In the genomic region with DNA sequence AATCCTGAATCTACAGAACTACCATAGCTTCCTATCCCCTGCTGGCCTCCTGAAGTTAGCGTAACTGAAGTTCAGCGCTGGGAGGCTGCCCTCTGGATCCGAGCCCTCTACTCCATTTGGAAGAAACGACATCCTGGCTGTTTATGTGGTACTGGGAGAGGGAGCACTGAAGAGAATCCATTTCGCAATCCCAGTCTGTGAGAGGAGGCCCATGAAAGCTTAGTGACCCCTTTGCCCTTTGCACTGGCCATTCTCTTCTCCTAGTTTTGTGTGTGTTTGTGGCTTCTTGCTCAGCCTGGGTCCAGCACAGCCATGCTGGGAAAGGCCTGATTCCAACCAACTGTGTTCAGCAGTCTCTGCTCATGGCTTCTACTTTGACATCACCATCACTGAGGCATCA, we compare ENCODE assay signal across 25 mouse cellular contexts.
DNase-seq lines count a peak whose midpoint lies in the region; ATAC-seq and TF ChIP-seq lines count a peak whose summit lies in the region.
"Had no signal": no experiment of that assay in that cellular context is flagged by ENCODE, and none has a peak within 500 bp of the region (broad histone marks: within the 10 kb centered on the region; RNA-seq: fewer than 3 reads in every experiment).

No protein-coding gene starts in this region.

- no peak for TF ChIP-seq POLR2A in lung, adult 2 months (IDR thresholded peaks at IDR 0.05; ENCODE audit: borderline replicate concordance, extremely low read depth, low read depth, low read length)

- no peaks in the 10 kb centered on the region for H3K4me1 ChIP-seq in brown adipose tissue, adult 24 weeks (ENCODE audit: control insufficient read depth, insufficient read depth, insufficient read length, low read length)
- H3K4me1 ChIP-seq in liver, embryonic 16.5 days (ENCODE audit: control insufficient read depth, low read depth, low read length) = no peaks in the 10 kb centered on the region
- no peaks in the 10 kb centered on the region for H3K4me1 ChIP-seq in lung, adult 2 months (ENCODE audit: control insufficient read depth, insufficient read depth, low read length)
- H3K4me1 ChIP-seq: forebrain, embryonic 13.5 days; heart, embryonic 10.5 days; heart, embryonic 13.5 days had no signal

- H3K9ac ChIP-seq in liver, embryonic 16.5 days (ENCODE audit: low read depth, low read length) = no peak overlapping the region
- H3K9ac ChIP-seq: forebrain, embryonic 13.5 days; heart, embryonic 13.5 days; hindbrain, embryonic 14.5 days had no signal

- H3K27ac ChIP-seq in brown adipose tissue, adult 24 weeks (replicated peaks; ENCODE audit: low read depth, low read length) = 0 out of 2 replicates have a peak overlapping the region, but pooled peaks have one; percentile 14
- H3K27ac ChIP-seq in liver, embryonic 16.5 days (ENCODE audit: low read length) = peak overlapping the region; percentile 42; the same call in 1 of the 2 replicates
- H3K27ac ChIP-seq: forebrain, embryonic 10.5 days; forebrain, embryonic 13.5 days; heart, adult 2 months; heart, embryonic 10.5 days; heart, embryonic 13.5 days; hindbrain, embryonic 14.5 days; hindbrain, postnatal 0 days had no signal

- H3K4me2 ChIP-seq in liver, embryonic 16.5 days (ENCODE audit: low read depth, low read length) = no peak overlapping the region
- H3K4me2 ChIP-seq: forebrain, embryonic 13.5 days; heart, embryonic 13.5 days; hindbrain, embryonic 14.5 days had no signal

- peak; percentile 65 for ATAC-seq in liver, embryonic 16.5 days (ENCODE audit: low read depth)
- ATAC-seq: CD4-positive, CD25-positive, alpha-beta regulatory T cell, adult 4 months; forebrain, embryonic 13.5 days; forebrain, embryonic 16.5 days; hindbrain, postnatal 0 days had no signal

- WGBS in liver, embryonic 16.5 days (ENCODE audit: insufficient replicate concordance) = 62% methylated on average over 5 of the region's 5 CpGs
- WGBS in lung, adult 2 months = 78% methylated on average over 5 of the region's 5 CpGs

- DNase-seq in adipocyte (ENCODE audit: low spot score) = peak; percentile 86
- no peak for DNase-seq in T-cell, adult 2 months (ENCODE audit: low spot score)
- no peak for DNase-seq in cerebellum, postnatal 4 days (ENCODE audit: low spot score in 2 of 2)
- no peak for DNase-seq in lung, adult 2 months
- DNase-seq: adrenal gland, adult 2 months; adrenal gland, postnatal 14 days; cerebellum, adult 11-12 months; cerebellum, adult 8-10 months; cerebellum, postnatal 10 days; cerebellum, postnatal 36 days; gastrocnemius, postnatal 10 days; gastrocnemius, postnatal 36 days; heart, adult 2 months; heart, postnatal 14 days; heart, postnatal 4 days had no signal

- TF ChIP-seq CTCF in lung, adult 2 months (IDR thresholded peaks at IDR 0.05; ENCODE audit: insufficient read depth, low read length) = no peak

- no peaks in the 10 kb centered on the region for H3K9me3 ChIP-seq in liver, embryonic 16.5 days (replicated peaks; ENCODE audit: control insufficient read depth, low read length)
- H3K9me3 ChIP-seq: forebrain, embryonic 10.5 days; forebrain, embryonic 13.5 days; heart, embryonic 10.5 days; heart, embryonic 13.5 days had no signal

- H3K36me3 ChIP-seq in liver, embryonic 16.5 days (ENCODE audit: control insufficient read depth, insufficient read depth) = no peaks in the 10 kb centered on the region
- H3K36me3 ChIP-seq: forebrain, embryonic 10.5 days; heart, embryonic 10.5 days; heart, embryonic 13.5 days had no signal

- H3K4me3 ChIP-seq in brown adipose tissue, adult 24 weeks (ENCODE audit: insufficient read depth, low read depth, low read length) = no peak overlapping the region
- no peak overlapping the region for H3K4me3 ChIP-seq in liver, embryonic 16.5 days (ENCODE audit: low read depth, low read length)
- no peak overlapping the region for H3K4me3 ChIP-seq in lung, adult 2 months (replicated peaks; ENCODE audit: extremely low read depth, low read depth, low read length)
- H3K4me3 ChIP-seq: forebrain, embryonic 10.5 days; forebrain, embryonic 13.5 days; heart, adult 2 months; heart, embryonic 10.5 days; heart, embryonic 13.5 days had no signal

- no peaks in the 10 kb centered on the region for H3K27me3 ChIP-seq in liver, embryonic 16.5 days (ENCODE audit: control insufficient read depth, insufficient read depth, low read depth, low read length)
- H3K27me3 ChIP-seq: forebrain, embryonic 13.5 days; heart, embryonic 13.5 days had no signal
